Mouse (Mus musculus) ES-E14 (cell line): ENCODE measurements around the gene Rps3a1. TPM values are rescaled to one million over a fixed set of nuclear protein-coding genes. Genes with fewer than 3 reads are reported as not detected.

Experiments
- DNase-seq: peaks from one replicate; pipeline ENCODE4 v3.0.0-alpha.2; 2013; ENCODE audit warnings: low read depth, low spot score
- H3K27ac ChIP-seq: 2 replicates; pipeline ENCODE4 v1.5.1; 2012; ENCODE audit warnings: low read depth, mild to moderate bottlenecking, low read length, moderate library complexity, mixed read lengths; ENCODE audit not compliant: poor library complexity, insufficient read depth, severe bottlenecking
- H3K36me3 ChIP-seq: 2 replicates; pipeline ENCODE4 v1.6.1; 2012; ENCODE audit warnings: mild to moderate bottlenecking, low read length, moderate library complexity, mixed read lengths; ENCODE audit not compliant: control insufficient read depth, poor library complexity, insufficient read depth, severe bottlenecking
- H3K4me1 ChIP-seq, 2 experiments: fragments of 150-350 bp in 1 of 2; sonication (generic) in 1 of 2; 2 replicates each; pipeline ENCODE4 v1.6.1; 2012; ENCODE audit warnings: low read length in 2 of 2, mild to moderate bottlenecking in 1 of 2, mixed read lengths in 1 of 2; ENCODE audit not compliant: control insufficient read depth in 2 of 2, insufficient read depth in 2 of 2, poor library complexity in 1 of 2
- H3K4me3 ChIP-seq, 2 experiments: fragments of 150-350 bp in 1 of 2; sonication (generic) in 1 of 2; 2 replicates each; pipeline ENCODE4 v1.5.1; 2012; ENCODE audit warnings: low read length in 2 of 2, low read depth in 1 of 2, mild to moderate bottlenecking in 1 of 2, mixed read lengths in 1 of 2; ENCODE audit not compliant: insufficient read depth in 1 of 2, poor library complexity in 1 of 2, severe bottlenecking in 1 of 2
- H3K9ac ChIP-seq: 2 replicates; pipeline ENCODE4 v1.6.1; 2012; ENCODE audit warnings: low read depth, mild to moderate bottlenecking, low read length, mixed read lengths; ENCODE audit not compliant: poor library complexity, insufficient read depth, severe bottlenecking
- H3K9me3 ChIP-seq: fragments of 150-350 bp; sonication (generic); 2 replicates; pipeline ENCODE4 v1.6.1; 2012; ENCODE audit warnings: low read depth, mild to moderate bottlenecking, low read length; ENCODE audit not compliant: control insufficient read depth, insufficient read depth
- CHD2 ChIP-seq: IDR thresholded peaks from 2 replicates; pipeline ENCODE4 v1.6.1; 2014; ENCODE audit warnings: mild to moderate bottlenecking, low read depth, low read length, inconsistent platforms
- HCFC1 ChIP-seq: IDR thresholded peaks from 2 replicates; pipeline ENCODE4 v1.6.1; 2012; ENCODE audit warnings: low read length, inconsistent platforms, borderline replicate concordance; ENCODE audit not compliant: insufficient read depth
- MAFK ChIP-seq: IDR thresholded peaks from 2 replicates; pipeline ENCODE4 v1.6.1; 2014; ENCODE audit warnings: mild to moderate bottlenecking, low read depth, low read length, inconsistent platforms; ENCODE audit not compliant: insufficient read depth
- ZC3H11A ChIP-seq: IDR thresholded peaks from 2 replicates; pipeline ENCODE4 v1.6.1; 2012; ENCODE audit warnings: low read depth, mild to moderate bottlenecking, inconsistent platforms, low read length, borderline replicate concordance
- ZNF384 ChIP-seq: IDR thresholded peaks from 2 replicates; pipeline ENCODE4 v1.6.1; 2012; ENCODE audit warnings: low read depth, low read length, inconsistent platforms
- in situ Hi-C, 2 experiments: fragments of 600-800 bp; cut with MboI; formaldehyde crosslinking; loops; one replicate each; pipeline ENCODE4 v1.15.1; 2025; ENCODE audit warnings: low sequenced_read_pairs in 2 of 2, inconsistent platforms in 1 of 2; ENCODE audit not compliant: unreplicated experiment in 2 of 2
- total RNA-seq: library from RNA; depleted of rRNA; stranded (reverse); fragments of 300-350 nt; gene quantifications from 2 replicates; pipeline ENCODE4 v1.2.3, GENCODE M21; 2012

Rps3a1 gene
- total RNA-seq, 1 experiment = 665 TPM

DNA sequence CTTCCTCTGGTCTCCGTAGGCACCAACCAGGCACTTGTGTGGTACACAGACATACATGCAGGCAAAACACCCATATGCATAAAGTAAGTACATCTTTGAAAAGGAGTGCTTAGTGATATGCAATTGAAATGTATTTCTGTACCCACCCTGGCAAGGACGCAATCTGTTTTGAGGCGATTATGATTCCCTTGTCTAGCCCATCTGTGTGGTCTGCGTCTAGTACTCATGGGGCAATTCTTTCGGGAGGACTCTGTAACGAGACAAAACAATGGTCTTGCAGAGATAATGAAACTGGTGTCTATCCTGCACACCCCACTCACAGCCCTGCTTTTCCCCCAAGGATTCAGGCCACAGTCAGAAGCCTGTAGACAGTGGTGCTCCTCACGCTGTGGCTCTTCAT is 29.7 kb downstream of the Rps3a1 start:
- DNase-seq = no peak
- no peak for TF ChIP-seq CHD2
- TF ChIP-seq ZNF384 = no peak
- no peak for TF ChIP-seq ZC3H11A

DNA sequence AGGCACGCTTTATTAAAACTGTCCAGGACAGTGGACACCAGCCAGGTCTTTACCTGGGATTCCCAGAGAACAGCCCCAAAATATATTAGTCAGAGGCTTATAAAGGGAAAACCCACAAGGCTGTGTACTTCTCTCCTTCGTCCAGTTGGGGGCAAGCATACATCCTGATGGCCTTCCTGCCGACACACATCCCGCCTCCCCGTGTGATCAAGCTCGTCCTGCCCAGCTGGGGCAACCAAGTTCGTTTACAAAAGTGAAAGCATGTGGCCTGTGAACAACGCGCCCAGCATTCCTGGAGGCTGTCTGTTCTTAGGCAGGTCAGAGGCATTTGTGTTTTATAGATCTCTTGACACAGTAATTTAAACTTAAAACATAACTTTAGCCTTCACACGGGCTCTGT is 32.4 kb downstream of the Rps3a1 start:
- peak; percentile 49 for DNase-seq
- Histone ChIP-seq H3K36me3 (peaks cover 3% of the 10 kb centered on the region), H3K4me3 (no peak overlapping the region), H3K4me1 (no peaks in the 10 kb centered on the region), H3K9me3 (no peaks in the 10 kb centered on the region), H3K9ac (no peak overlapping the region), H3K27ac (no peak overlapping the region)
- in situ Hi-C loops = loop anchor here in 1 of 2 experiments (25.0 kb wide), 1 partner anchor 398 kb away; no protein-coding TSS in a partner anchor
- TF ChIP-seq MAFK (no peak), HCFC1 (no peak), ZNF384 (no peak), ZC3H11A (no peak), CHD2 (no peak)

More for the DNA sequence above, 29.7 kb downstream of the Rps3a1 start:
- H3K9me3 ChIP-seq = no peaks in the 10 kb centered on the region
- H3K36me3 ChIP-seq = peaks cover 3% of the 10 kb centered on the region
- no peak overlapping the region for H3K4me3 ChIP-seq
- H3K4me1 ChIP-seq = no peaks in the 10 kb centered on the region
- no peak overlapping the region for H3K27ac ChIP-seq
- H3K9ac ChIP-seq = no peak overlapping the region
- in situ Hi-C loops = loop anchor here in 1 of 2 experiments (25.0 kb wide), 1 partner anchor 400 kb away; no protein-coding TSS in a partner anchor

DNA sequence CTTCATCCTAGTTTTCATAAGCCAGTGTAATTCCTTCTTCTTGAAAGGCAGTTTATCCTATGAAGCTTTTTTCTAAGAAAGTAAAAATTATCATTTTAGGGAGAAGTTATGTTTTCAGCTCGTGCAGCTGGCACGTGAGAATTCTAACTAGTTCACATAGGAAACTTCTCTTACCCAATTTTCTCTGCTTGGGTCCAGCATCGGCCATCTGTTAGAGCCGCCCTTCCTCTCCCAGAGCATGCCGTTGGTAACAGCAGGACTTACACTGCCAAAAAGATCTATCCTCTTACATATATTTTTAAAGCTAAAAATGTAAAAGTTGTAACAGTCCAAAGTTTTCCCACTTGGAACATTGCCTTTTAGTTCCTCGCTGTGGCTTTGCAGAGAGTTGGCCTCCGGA is 33.4 kb downstream of the Rps3a1 start:
- in situ Hi-C loops = loop anchor here in 1 of 2 experiments (25.0 kb wide), 1 partner anchor 397 kb away; no protein-coding TSS in a partner anchor
- H3K4me3 ChIP-seq = no peak overlapping the region
- TF ChIP-seq ZC3H11A (no peak), ZNF384 (no peak), CHD2 (no peak), HCFC1 (no peak), MAFK (no peak)
- H3K4me1 ChIP-seq = no peaks in the 10 kb centered on the region
- no peak overlapping the region for H3K27ac ChIP-seq
- H3K9ac ChIP-seq = no peak overlapping the region
- DNase-seq = no peak
- H3K9me3 ChIP-seq = no peaks in the 10 kb centered on the region
- peaks cover 3% of the 10 kb centered on the region; the same call in 1 of the 2 replicates for H3K36me3 ChIP-seq

DNA sequence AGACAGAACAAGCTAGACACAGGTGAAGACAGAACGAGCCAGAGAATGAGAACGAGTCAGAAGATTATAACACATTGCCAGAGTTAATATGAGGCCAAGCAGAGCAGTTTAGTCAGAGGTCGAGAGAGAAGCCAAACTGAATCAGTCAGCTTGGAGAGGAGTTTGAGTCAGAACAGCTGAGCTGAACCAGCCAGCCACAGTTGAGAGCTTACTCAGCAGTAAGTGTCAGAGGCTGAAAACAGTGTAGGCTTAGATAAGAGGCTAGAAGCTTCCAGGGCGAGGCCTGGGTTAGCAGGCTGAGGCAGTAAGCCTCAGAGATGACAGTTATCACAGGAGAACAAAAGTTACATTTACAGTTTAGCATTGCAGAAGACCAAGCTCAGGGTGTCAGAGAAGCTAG is 33.9 kb downstream of the Rps3a1 start:
- Histone ChIP-seq H3K9ac (no peak overlapping the region), H3K9me3 (no peaks in the 10 kb centered on the region), H3K27ac (no peak overlapping the region), H3K36me3 (peaks cover 3% of the 10 kb centered on the region; the same call in 1 of the 2 replicates), H3K4me1 (no peaks in the 10 kb centered on the region), H3K4me3 (no peak overlapping the region)
- in situ Hi-C loops = loop anchor here in 1 of 2 experiments (25.0 kb wide), 1 partner anchor 396 kb away; no protein-coding TSS in a partner anchor
- TF ChIP-seq MAFK (no peak), HCFC1 (no peak), ZC3H11A (no peak), CHD2 (no peak), ZNF384 (no peak)
- no peak for DNase-seq
